Mouse (Mus musculus) midbrain, embryonic 15.5 days (tissue): Measurements from ENCODE around the gene Galnt11. TPM values are rescaled to one million over a fixed set of nuclear protein-coding genes. Genes with fewer than 3 reads are reported as not detected.

Experiments used
- ATAC-seq: fragments of 200-750 bp; cut with Nextera tagmentation; replicated peaks from 2 replicates; pipeline ENCODE4 v1.8.0; 2017; ENCODE audit warnings: moderate TSS enrichment
- H3K27ac ChIP-seq: fragments of 300-500 bp; sonication (generic); 2 replicates; pipeline ENCODE4 v1.5.1; 2015; ENCODE audit warnings: mild to moderate bottlenecking, inconsistent platforms
- H3K27me3 ChIP-seq: fragments of 300-500 bp; sonication (generic); replicated peaks from 2 replicates; pipeline ENCODE4 v1.6.1; 2015; ENCODE audit warnings: inconsistent platforms
- H3K36me3 ChIP-seq: fragments of 300-500 bp; sonication (generic); replicated peaks from 2 replicates; pipeline ENCODE4 v1.6.1; 2015; ENCODE audit warnings: inconsistent platforms
- H3K4me1 ChIP-seq: fragments of 300-500 bp; sonication (generic); 2 replicates; pipeline ENCODE4 v1.6.1; 2015; ENCODE audit warnings: inconsistent platforms
- H3K4me2 ChIP-seq: fragments of 300-500 bp; sonication (generic); 2 replicates; pipeline ENCODE4 v1.6.1; 2015; ENCODE audit warnings: inconsistent platforms, mild to moderate bottlenecking, moderate library complexity
- H3K4me3 ChIP-seq: fragments of 300-500 bp; sonication (generic); 2 replicates; pipeline ENCODE4 v1.5.1; 2015; ENCODE audit warnings: mild to moderate bottlenecking, inconsistent platforms
- H3K9ac ChIP-seq: fragments of 300-500 bp; sonication (generic); 2 replicates; pipeline ENCODE4 v1.6.1; 2015; ENCODE audit warnings: mild to moderate bottlenecking, inconsistent platforms
- H3K9me3 ChIP-seq: fragments of 300-500 bp; sonication (generic); 2 replicates; pipeline ENCODE4 v1.6.1; 2016; ENCODE audit warnings: inconsistent platforms
- WGBS: fragments of 180-500 bp; shearing (Covaris S2); methylation state at CpG from one replicate; pipeline ENCODE4 v1.1.7; 2015; ENCODE audit warnings: mixed read lengths; 5-methylcytosine and 5-hydroxymethylcytosine counted together
- polyA plus RNA-seq: library from polyadenylated mRNA; unstranded; fragments of >200 nt; fragmentation: Nextera tagmentation; extraction: Ambion mirVana; gene quantifications from 2 replicates; pipeline ENCODE4 v1.2.1, GENCODE M21; 2015

Galnt11 gene
- polyA plus RNA-seq, 1 experiment from 2014 or later, result 51.9 TPM

GRCm38 (mm10) chr5:25262266-25262665 is 40.6 kb downstream of the Galnt11 start:
- Histone ChIP-seq H3K4me3 (no peak overlapping the region), H3K4me1 (no peaks in the 10 kb centered on the region), H3K36me3 (peaks cover 29% of the 10 kb centered on the region; the same call in 1 of the 2 replicates), H3K9me3 (no peaks in the 10 kb centered on the region), H3K4me2 (no peak overlapping the region), H3K27me3 (no peaks in the 10 kb centered on the region), H3K9ac (no peak overlapping the region), H3K27ac (no peak overlapping the region)
- 87% methylated on average over 7 of the region's 7 CpGs for WGBS
- ATAC-seq, result no peak

- H3K4me3 ChIP-seq, result no peak overlapping the region
- H3K27ac ChIP-seq, result no peak overlapping the region
- ATAC-seq, result no peak
- peaks cover 35% of the 10 kb centered on the region for H3K36me3 ChIP-seq
- H3K27me3 ChIP-seq, result no peaks in the 10 kb centered on the region
- H3K9ac ChIP-seq, result no peak overlapping the region
- H3K9me3 ChIP-seq, result no peaks in the 10 kb centered on the region
- WGBS, result 93% methylated on average over 4 of the region's 4 CpGs
- no peak overlapping the region for H3K4me2 ChIP-seq
- H3K4me1 ChIP-seq, result no peaks in the 10 kb centered on the region
These were observed 46.7 kb downstream of the Galnt11 start for GRCm38 (mm10) chr5:25268258-25268888.

- WGBS, result 90% methylated on average over 10 of the region's 10 CpGs
- no peak overlapping the region for H3K9ac ChIP-seq
These were observed 53.9 kb downstream of the Galnt11 start for GRCm38 (mm10) chr5:25275629-25276028.

GRCm38 (mm10) chr5:25276365-25276764 is 54.7 kb downstream of the Galnt11 start:
- peaks cover 48% of the 10 kb centered on the region for H3K36me3 ChIP-seq
- WGBS, result 75% methylated on average over 6 of the region's 6 CpGs
- ATAC-seq, result no peak

More at GRCm38 (mm10) chr5:25275629-25276028, 53.9 kb downstream of the Galnt11 start:
- Histone ChIP-seq H3K4me1 (no peaks in the 10 kb centered on the region), H3K36me3 (peaks cover 44% of the 10 kb centered on the region), H3K4me3 (no peak overlapping the region), H3K4me2 (no peak overlapping the region), H3K27ac (no peak overlapping the region), H3K9me3 (no peaks in the 10 kb centered on the region), H3K27me3 (no peaks in the 10 kb centered on the region)
- no peak for ATAC-seq

GRCm38 (mm10) chr5:25283988-25284387 is 62.3 kb downstream of the Galnt11 start:
- 97% methylated on average over 13 of the region's 13 CpGs for WGBS
- Histone ChIP-seq H3K4me3 (no peak overlapping the region), H3K4me2 (no peak overlapping the region), H3K27ac (no peak overlapping the region), H3K36me3 (peaks cover 47% of the 10 kb centered on the region), H3K27me3 (no peaks in the 10 kb centered on the region), H3K4me1 (no peaks in the 10 kb centered on the region), H3K9ac (no peak overlapping the region), H3K9me3 (no peaks in the 10 kb centered on the region)
- ATAC-seq, result no peak

More at GRCm38 (mm10) chr5:25276365-25276764, 54.7 kb downstream of the Galnt11 start:
- Histone ChIP-seq H3K4me1 (no peaks in the 10 kb centered on the region), H3K9me3 (no peaks in the 10 kb centered on the region), H3K9ac (no peak overlapping the region), H3K27ac (no peak overlapping the region), H3K4me2 (no peak overlapping the region), H3K27me3 (no peaks in the 10 kb centered on the region), H3K4me3 (no peak overlapping the region)

- Histone ChIP-seq H3K9me3 (no peaks in the 10 kb centered on the region), H3K4me1 (0 out of 2 replicates have a peak, but pooled peaks cover 6% of the 10 kb centered on the region), H3K4me2 (no peak overlapping the region), H3K9ac (no peak overlapping the region), H3K36me3 (peaks cover 18% of the 10 kb centered on the region), H3K4me3 (no peak overlapping the region), H3K27me3 (no peaks in the 10 kb centered on the region), H3K27ac (no peak overlapping the region)
- 44% methylated on average over 3 of the region's 3 CpGs for WGBS
- ATAC-seq, result no peak
These were observed 75.1 kb downstream of the Galnt11 start for GRCm38 (mm10) chr5:25296830-25297229.

GRCm38 (mm10) chr5:25310226-25310625 is 88.5 kb downstream of the Galnt11 start:
- H3K36me3 ChIP-seq, result peaks cover 44% of the 10 kb centered on the region
- H3K4me1 ChIP-seq, result no peaks in the 10 kb centered on the region
- no peak for ATAC-seq
- no peaks in the 10 kb centered on the region for H3K9me3 ChIP-seq
- no peaks in the 10 kb centered on the region for H3K27me3 ChIP-seq
- WGBS, result 99% methylated on average over 2 of the region's 2 CpGs
- H3K27ac ChIP-seq, result no peak overlapping the region
- H3K4me2 ChIP-seq, result no peak overlapping the region
- no peak overlapping the region for H3K9ac ChIP-seq
- no peak overlapping the region for H3K4me3 ChIP-seq

- H3K27me3 ChIP-seq, result no peaks in the 10 kb centered on the region
- no peak overlapping the region for H3K4me3 ChIP-seq
- H3K9ac ChIP-seq, result no peak overlapping the region
- H3K4me2 ChIP-seq, result no peak overlapping the region
- no peak overlapping the region for H3K27ac ChIP-seq
- no peak for ATAC-seq
- no peaks in the 10 kb centered on the region for H3K4me1 ChIP-seq
- no peaks in the 10 kb centered on the region for H3K9me3 ChIP-seq
- peaks cover 55% of the 10 kb centered on the region for H3K36me3 ChIP-seq
- WGBS, result 91% methylated on average over 6 of the region's 6 CpGs
These were observed 92.2 kb downstream of the Galnt11 start for GRCm38 (mm10) chr5:25313881-25314280.

Other genes starting within 250 kb of the Galnt11 start
- 93.7 and 102 TPM in 2 replicates for gene Prkag2, start 121.3 kb upstream of the Galnt11 start, polyA plus RNA-seq
- gene Galntl5, start 40.4 kb upstream of the Galnt11 start, polyA plus RNA-seq, result not detected in 2 replicates
- 1.3 TPM in 1 of 2 replicates, not detected in the other for gene E130116L18Rik, start 1.2 kb downstream of the Galnt11 start, polyA plus RNA-seq